Mouse (Mus musculus) testis, adult 2 months (tissue): ENCODE data around the gene Ctnna3. TPM values are rescaled to one million over a fixed set of nuclear protein-coding genes. Genes with fewer than 3 reads are reported as not detected.

Experiments used
- H3K27ac ChIP-seq: fragments of 200-500 bp; 2 replicates; pipeline ENCODE4 v1.5.1; 2012; ENCODE audit warnings: low read depth, low read length; ENCODE audit not compliant: control insufficient read depth, insufficient read depth
- H3K27me3 ChIP-seq: fragments of 200-500 bp; 2 replicates; pipeline ENCODE4 v1.6.1; 2012; ENCODE audit warnings: mild to moderate bottlenecking, low read length, moderate library complexity; ENCODE audit not compliant: control insufficient read depth, insufficient read depth
- H3K36me3 ChIP-seq: fragments of 200-500 bp; 2 replicates; pipeline ENCODE4 v1.6.1; 2012; ENCODE audit warnings: mild to moderate bottlenecking, low read length; ENCODE audit not compliant: control insufficient read depth, insufficient read depth
- H3K4me1 ChIP-seq: fragments of 200-500 bp; 2 replicates; pipeline ENCODE4 v1.6.1; 2012; ENCODE audit warnings: low read length; ENCODE audit not compliant: control insufficient read depth, insufficient read depth
- H3K4me3 ChIP-seq: fragments of 200-500 bp; 2 replicates; pipeline ENCODE4 v1.5.1; 2012; ENCODE audit warnings: low read depth, mild to moderate bottlenecking, low read length, moderate library complexity, mixed read lengths; ENCODE audit not compliant: control insufficient read depth
- CTCF ChIP-seq: fragments of 200-500 bp; IDR thresholded peaks from 2 replicates; pipeline ENCODE4 v1.5.1; 2012; ENCODE audit warnings: low read depth, mild to moderate bottlenecking, inconsistent platforms, low read length, moderate library complexity; ENCODE audit not compliant: control insufficient read depth, insufficient read depth, insufficient replicate concordance
- POLR2A ChIP-seq: fragments of 200-500 bp; IDR thresholded peaks from 2 replicates; pipeline ENCODE4 v1.6.1; 2012; ENCODE audit warnings: low read depth, mild to moderate bottlenecking, inconsistent platforms, low read length, moderate library complexity; ENCODE audit not compliant: control insufficient read depth
- polyA plus RNA-seq: library from polyadenylated mRNA; depleted of rRNA; stranded (reverse); fragments of >200 nt; gene quantifications from 2 replicates; pipeline ENCODE4 v1.2.3, GENCODE M21; 2012

Ctnna3 gene
- polyA plus RNA-seq, 1 experiment: 38.9 TPM

- Histone ChIP-seq H3K4me1 (no peaks in the 10 kb centered on the region; the same call in 1 of the 2 replicates), H3K36me3 (no peaks in the 10 kb centered on the region), H3K4me3 (no peak overlapping the region), H3K27ac (0 out of 2 replicates have a peak overlapping the region, but pooled peaks have one; percentile 32), H3K27me3 (no peaks in the 10 kb centered on the region)
- TF ChIP-seq POLR2A: no peak
- no peak for TF ChIP-seq CTCF
These were observed 46.3 kb downstream of the Ctnna3 start for GRCm38 (mm10) chr10:63476167-63476647.

GRCm38 (mm10) chr10:63478946-63479345 is 49.0 kb downstream of the Ctnna3 start:
- H3K36me3 ChIP-seq: no peaks in the 10 kb centered on the region
- no peak for TF ChIP-seq CTCF
- no peak for TF ChIP-seq POLR2A
- no peak overlapping the region for H3K27ac ChIP-seq
- H3K4me3 ChIP-seq: no peak overlapping the region
- no peaks in the 10 kb centered on the region for H3K27me3 ChIP-seq
- no peaks in the 10 kb centered on the region; the same call in 1 of the 2 replicates for H3K4me1 ChIP-seq

DNA sequence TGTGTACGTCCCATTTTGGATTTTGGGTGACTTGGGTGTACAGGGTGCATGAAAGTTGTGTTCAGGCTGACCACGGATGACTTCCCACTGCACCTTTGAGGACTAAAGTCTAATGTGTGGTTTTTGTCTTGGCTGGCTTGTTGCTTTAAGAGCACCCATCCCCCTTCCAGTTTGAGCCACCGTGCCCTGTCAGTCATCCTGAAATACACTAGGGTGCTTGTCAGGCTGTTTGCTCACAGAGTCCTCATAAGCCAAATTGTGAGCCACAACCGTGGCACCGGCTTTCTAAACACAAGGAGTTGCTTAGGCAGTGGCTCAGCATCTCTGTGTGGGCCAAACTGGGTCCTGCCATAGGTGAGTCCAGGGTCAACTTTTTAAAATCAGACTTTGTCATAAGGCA is 50.2 kb downstream of the Ctnna3 start:
- H3K36me3 ChIP-seq: no peaks in the 10 kb centered on the region
- no peak for TF ChIP-seq POLR2A
- TF ChIP-seq CTCF: no peak
- no peaks in the 10 kb centered on the region for H3K27me3 ChIP-seq

DNA sequence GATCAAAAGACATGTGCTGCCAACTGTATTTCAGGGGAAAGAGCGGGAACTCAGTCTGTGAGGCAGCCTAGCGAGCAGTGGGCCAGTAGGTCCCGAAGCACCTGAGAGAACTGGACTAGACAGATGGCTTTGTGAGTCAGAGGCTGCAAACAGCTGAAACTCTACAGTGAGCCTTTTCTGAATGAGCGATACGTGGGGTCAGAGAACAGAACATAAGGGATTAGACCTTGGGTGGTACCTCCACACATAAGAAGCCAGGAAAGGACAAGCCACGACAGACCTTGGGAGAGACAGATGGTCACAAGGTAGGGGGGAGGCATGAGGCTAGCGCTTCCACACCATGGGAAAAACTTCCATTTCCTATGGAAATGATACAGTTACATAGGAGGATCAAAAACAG is 58.4 kb downstream of the Ctnna3 start:
- Histone ChIP-seq H3K4me3 (no peak overlapping the region), H3K27me3 (no peaks in the 10 kb centered on the region), H3K27ac (no peak overlapping the region), H3K4me1 (no peaks in the 10 kb centered on the region), H3K36me3 (no peaks in the 10 kb centered on the region)
- TF ChIP-seq POLR2A (no peak), CTCF (no peak)

More for the DNA sequence above, 50.2 kb downstream of the Ctnna3 start:
- H3K27ac ChIP-seq: no peak overlapping the region
- H3K4me3 ChIP-seq: no peak overlapping the region
- H3K4me1 ChIP-seq: no peaks in the 10 kb centered on the region; the same call in 1 of the 2 replicates

DNA sequence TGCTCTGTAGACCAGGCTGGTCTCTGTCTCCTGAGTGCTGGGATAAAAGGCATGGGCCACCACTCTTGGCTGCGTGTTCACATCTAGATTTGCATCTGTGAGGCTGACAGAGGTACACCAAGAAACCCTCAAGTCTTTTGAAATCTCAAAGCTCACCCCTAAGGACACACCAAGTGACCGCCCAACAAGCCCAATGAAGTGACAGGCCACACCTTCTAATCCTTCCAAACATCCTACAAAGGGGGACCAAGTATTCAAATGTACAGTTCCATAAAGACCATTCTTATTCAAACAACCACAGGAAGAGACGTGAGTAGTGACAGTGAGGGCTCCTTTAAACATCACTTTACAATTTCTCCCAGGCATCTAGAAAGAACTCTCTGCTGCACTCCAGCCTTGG is 94.1 kb downstream of the Ctnna3 start:
- no peaks in the 10 kb centered on the region for H3K4me1 ChIP-seq
- TF ChIP-seq CTCF (no peak), POLR2A (no peak)

DNA sequence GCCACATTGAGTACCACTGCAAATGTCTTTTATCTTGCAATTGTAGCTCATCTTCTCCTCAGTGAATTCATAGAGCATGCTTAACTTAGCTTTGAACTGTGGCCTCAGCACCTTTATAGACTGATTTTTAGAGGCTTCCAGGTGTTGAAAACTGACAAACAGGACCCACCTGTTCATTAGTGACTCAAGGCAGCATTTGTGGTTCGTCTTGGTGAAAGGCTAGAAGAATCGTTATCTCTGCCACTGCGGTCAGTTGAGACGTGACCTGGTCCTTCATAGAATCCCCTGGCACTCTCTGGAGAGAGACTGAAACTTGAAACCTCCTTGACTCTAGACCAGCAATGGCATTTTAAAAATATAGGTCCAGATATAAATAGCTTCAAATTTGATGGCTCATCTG is 96.1 kb downstream of the Ctnna3 start:
- no peak overlapping the region for H3K27ac ChIP-seq
- H3K36me3 ChIP-seq: no peaks in the 10 kb centered on the region
- TF ChIP-seq POLR2A (no peak), CTCF (no peak)
- no peaks in the 10 kb centered on the region for H3K27me3 ChIP-seq
- H3K4me1 ChIP-seq: no peaks in the 10 kb centered on the region
- H3K4me3 ChIP-seq: no peak overlapping the region

More for the DNA sequence above, 94.1 kb downstream of the Ctnna3 start:
- no peak overlapping the region for H3K4me3 ChIP-seq
- no peaks in the 10 kb centered on the region for H3K27me3 ChIP-seq
- no peaks in the 10 kb centered on the region for H3K36me3 ChIP-seq
- no peak overlapping the region for H3K27ac ChIP-seq

- H3K36me3 ChIP-seq: no peaks in the 10 kb centered on the region
- H3K4me3 ChIP-seq: no peak overlapping the region
- TF ChIP-seq CTCF (no peak), POLR2A (no peak)
These were observed 102.5 kb downstream of the Ctnna3 start for GRCm38 (mm10) chr10:63532381-63532780.

DNA sequence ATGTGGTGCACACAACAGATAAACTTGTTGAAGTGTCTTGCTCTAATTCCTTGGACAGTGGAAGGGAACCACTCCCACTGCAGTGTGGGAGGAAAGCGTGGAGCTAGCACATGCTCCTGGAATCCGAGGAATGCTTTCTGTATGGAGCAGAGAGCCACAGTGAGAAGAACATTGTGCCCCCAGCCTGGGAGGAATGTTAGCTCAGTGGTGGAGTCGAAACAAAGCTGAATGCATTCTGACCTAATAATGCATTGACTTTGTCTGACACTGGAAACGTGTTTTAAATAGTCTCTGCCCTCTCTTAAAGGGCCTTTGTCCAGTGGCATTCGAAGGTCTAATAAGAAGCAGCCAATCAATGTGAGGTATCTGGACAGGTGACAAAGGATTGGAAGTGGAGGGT is 111.9 kb downstream of the Ctnna3 start:
- TF ChIP-seq CTCF (no peak), POLR2A (no peak)
- Histone ChIP-seq H3K27ac (no peak overlapping the region), H3K27me3 (no peaks in the 10 kb centered on the region), H3K36me3 (no peaks in the 10 kb centered on the region), H3K4me1 (no peaks in the 10 kb centered on the region), H3K4me3 (no peak overlapping the region)

More at GRCm38 (mm10) chr10:63532381-63532780, 102.5 kb downstream of the Ctnna3 start:
- Histone ChIP-seq H3K27ac (no peak overlapping the region), H3K27me3 (no peaks in the 10 kb centered on the region), H3K4me1 (no peaks in the 10 kb centered on the region)
